8 mouse cellular contexts compared by ENCODE assay signal in genomic region chr3:89280606-89281511, GRCm38 (mm10). TPM values are rescaled to one million over a fixed set of nuclear protein-coding genes. Genes with fewer than 3 reads are reported as not detected.
DNase-seq lines count a peak whose midpoint lies in the region; ATAC-seq lines count a peak whose summit lies in the region.

Gene Efna1 (minus strand): TSS chr3:89281142.

- DNase-seq in cerebellum, adult 11 months = peak; percentile 50
- DNase-seq in adrenal gland, postnatal 4 days (ENCODE audit: low spot score in 2 of 2) = no peak
- peak; percentile 62 for DNase-seq in hindbrain, embryonic 10.5 days (ENCODE audit: low spot score)
- peak; percentile 29 to 50 for DNase-seq in layer of hippocampus, postnatal 10 days (ENCODE audit: low spot score in 2 of 2)

- H3K27ac ChIP-seq in forebrain, embryonic 12.5 days = peak within 1 kb of the TSS; percentile 25; the same call in 1 of the 2 replicates
- peak within 1 kb of the TSS; percentile 78 for H3K27ac ChIP-seq in hindbrain, embryonic 10.5 days
- peak within 1 kb of the TSS; percentile 93 for H3K27ac ChIP-seq in stomach, embryonic 15.5 days

- H3K4me3 ChIP-seq in forebrain, embryonic 12.5 days (replicated peaks) = peak within 1 kb of the TSS; percentile 45
- peak within 1 kb of the TSS; percentile 62 for H3K4me3 ChIP-seq in hindbrain, embryonic 10.5 days
- H3K4me3 ChIP-seq in megakaryocyte, embryonic 14.5 days (replicated peaks) = peak within 1 kb of the TSS; percentile 90
- H3K4me3 ChIP-seq in stomach, embryonic 15.5 days (replicated peaks) = peak within 1 kb of the TSS; percentile 64

- 1% methylated on average over 52 of the region's 52 CpGs for WGBS in forebrain, embryonic 12.5 days
- WGBS in hindbrain, embryonic 10.5 days = under 1% methylated on average over 52 of the region's 52 CpGs
- under 1% methylated on average over 52 of the region's 52 CpGs for WGBS in stomach, embryonic 15.5 days

- peak within 1 kb of the TSS; percentile 52 for H3K9ac ChIP-seq in forebrain, embryonic 12.5 days
- H3K9ac ChIP-seq in stomach, embryonic 15.5 days = peak within 1 kb of the TSS; percentile 73; the same call in 1 of the 2 replicates

- H3K4me2 ChIP-seq in forebrain, embryonic 12.5 days = peak within 1 kb of the TSS; percentile 87
- H3K4me2 ChIP-seq in stomach, embryonic 15.5 days = peak within 1 kb of the TSS; percentile 96

- no peak for ATAC-seq in cerebellum, adult (ENCODE audit: insufficient number of reproducible peaks, low FRiP score, low TSS enrichment)
- ATAC-seq in forebrain, embryonic 12.5 days (ENCODE audit: low FRiP score) = peak; percentile 49
- ATAC-seq in stomach, embryonic 15.5 days (ENCODE audit: insufficient read depth, low FRiP score, low read depth) = peak; percentile 61

- no peaks in the 10 kb centered on the region for H3K36me3 ChIP-seq in forebrain, embryonic 12.5 days (replicated peaks)
- no peaks in the 10 kb centered on the region for H3K36me3 ChIP-seq in hindbrain, embryonic 10.5 days
- H3K36me3 ChIP-seq in megakaryocyte, embryonic 14.5 days (replicated peaks; ENCODE audit: low read length) = no peaks in the 10 kb centered on the region
- H3K36me3 ChIP-seq in stomach, embryonic 15.5 days = no peaks in the 10 kb centered on the region

- H3K27me3 ChIP-seq in forebrain, embryonic 12.5 days = peaks cover 57% of the 10 kb centered on the region
- peaks cover 67% of the 10 kb centered on the region for H3K27me3 ChIP-seq in hindbrain, embryonic 10.5 days (ENCODE audit: insufficient read depth, poor library complexity, severe bottlenecking)
- H3K27me3 ChIP-seq in megakaryocyte, embryonic 14.5 days (replicated peaks) = peaks cover 92% of the 10 kb centered on the region
- H3K27me3 ChIP-seq in stomach, embryonic 15.5 days (replicated peaks) = no peaks in the 10 kb centered on the region

- peaks cover 43% of the 10 kb centered on the region for H3K4me1 ChIP-seq in forebrain, embryonic 12.5 days
- peaks cover 66% of the 10 kb centered on the region for H3K4me1 ChIP-seq in hindbrain, embryonic 10.5 days (replicated peaks)
- peaks cover 52% of the 10 kb centered on the region for H3K4me1 ChIP-seq in megakaryocyte, embryonic 14.5 days
- H3K4me1 ChIP-seq in stomach, embryonic 15.5 days = peaks cover 42% of the 10 kb centered on the region

- no peaks in the 10 kb centered on the region for H3K9me3 ChIP-seq in forebrain, embryonic 12.5 days
- H3K9me3 ChIP-seq in hindbrain, embryonic 10.5 days = no peaks in the 10 kb centered on the region
- no peaks in the 10 kb centered on the region for H3K9me3 ChIP-seq in megakaryocyte, embryonic 14.5 days
- no peaks in the 10 kb centered on the region for H3K9me3 ChIP-seq in stomach, embryonic 15.5 days

RNA-seq across cellular contexts. Expression of gene Efna1, which starts in this region (rescaled TPM):
- 10 to 100 TPM; 32.1 to 35.2 TPM for total RNA-seq in adrenal gland, postnatal 4 days (2021)
- polyA plus RNA-seq in forebrain, embryonic 12.5 days (2016; fragmentation: Nextera tagmentation; extraction: Ambion mirVana) = 9.7 and 12.6 TPM in 2 replicates
- polyA plus RNA-seq in hindbrain, embryonic 10.5 days (2016; fragmentation: Nextera tagmentation; extraction: Ambion mirVana) = 16.5 and 17.7 TPM in 2 replicates
- total RNA-seq in layer of hippocampus, postnatal 10 days (2021) = 1 to 10 TPM; 6.4 to 7.2 TPM
- 0.16 TPM in 1 of 2 replicates, not detected in the other for polyA plus RNA-seq in megakaryocyte, embryonic 14.5 days (2012; ENCODE audit: insufficient read depth, low replicate concordance)
- 41.4 and 46.1 TPM in 2 replicates for polyA plus RNA-seq in stomach, embryonic 15.5 days (2015; fragmentation: Nextera tagmentation; extraction: Ambion mirVana)

Comparison
In these comparisons a context has a peak if more than half of its experiments do, and no peak if none do; other contexts are left out.
1. RNA of gene Efna1 (total RNA-seq): 32.1 to 35.2 TPM in adrenal gland, postnatal 4 days; 6.4 to 7.2 TPM in layer of hippocampus, postnatal 10 days; every median in the first group is over 4 times any median in the second.
2. DNase-seq: peak in cerebellum, adult 11 months (single experiment), hindbrain, embryonic 10.5 days (single experiment) and layer of hippocampus, postnatal 10 days (2 of 2); none in adrenal gland, postnatal 4 days (0 of 2).
3. H3K27ac ChIP-seq: peak in every context shown above with its lines; median percentile 93 in stomach, embryonic 15.5 days; 78 in hindbrain, embryonic 10.5 days; 25 in forebrain, embryonic 12.5 days.
4. Peak in every context shown above with its lines, with median percentiles within 50 percentile points of each other: H3K4me3 ChIP-seq.